Mouse (Mus musculus): ENCODE results near the gene Tmed10.

The Tmed10 gene

GRCm38 (mm10) chr12:85378271-85378670 is 3.6 kb upstream of the Tmed10 start:
- DNase-seq (ENCODE audit: low read depth, low spot score) = no peak

DNA sequence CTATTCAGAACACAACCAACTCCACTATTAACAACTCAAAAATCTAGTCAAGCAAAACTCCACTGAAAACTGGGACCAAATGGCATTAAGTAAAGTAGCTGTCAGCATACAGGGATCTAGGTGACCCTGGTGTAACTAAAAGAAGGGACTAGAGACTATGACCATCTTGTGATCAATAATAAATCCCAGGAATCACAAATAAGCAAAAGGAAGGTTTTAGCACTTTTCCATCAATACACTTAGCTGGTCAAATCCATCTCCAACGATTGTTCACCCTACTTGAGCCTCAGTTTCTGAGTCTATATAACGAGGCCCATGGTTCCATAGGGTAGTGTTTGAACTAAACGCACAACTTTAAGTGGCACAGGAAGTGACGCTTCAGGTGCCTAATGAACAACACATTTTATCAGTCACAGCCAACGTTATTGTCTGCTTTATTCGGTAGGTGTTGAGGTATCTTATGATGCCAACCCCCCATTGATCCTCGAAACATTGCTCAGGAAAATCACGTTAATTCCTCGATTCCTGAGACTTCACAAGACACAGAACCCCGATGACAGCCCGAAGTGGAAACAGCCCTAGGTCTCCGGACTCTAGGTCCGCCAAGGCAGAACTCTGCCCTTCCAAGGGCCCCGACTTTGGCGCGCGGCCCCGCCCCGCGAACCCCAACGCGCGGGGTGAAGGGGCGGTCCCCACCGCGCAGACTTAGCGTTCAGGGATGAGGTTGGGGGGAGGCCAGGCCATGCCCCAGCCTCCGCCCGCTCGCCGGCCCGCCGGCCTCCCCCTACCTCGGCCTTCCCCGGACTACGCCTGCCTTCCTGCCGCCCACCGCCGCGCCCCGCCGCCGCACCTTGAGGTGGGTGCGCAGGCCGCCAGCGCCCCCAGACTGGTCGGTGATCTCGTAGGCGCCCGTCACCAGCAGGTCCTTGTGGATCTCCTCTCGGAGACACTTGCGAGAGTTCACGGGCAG is 771 bp downstream of the Tmed10 start:
- DNase-seq (ENCODE audit: low read depth, low spot score) = peak; percentile 54

GRCm38 (mm10) chr12:85372068-85372665 is 2.5 kb downstream of the Tmed10 start:
- no peak for DNase-seq (ENCODE audit: low read depth, low spot score)

GRCm38 (mm10) chr12:85368441-85369063 is 6.1 kb downstream of the Tmed10 start:
- DNase-seq (ENCODE audit: low read depth, low spot score) = no peak

DNA sequence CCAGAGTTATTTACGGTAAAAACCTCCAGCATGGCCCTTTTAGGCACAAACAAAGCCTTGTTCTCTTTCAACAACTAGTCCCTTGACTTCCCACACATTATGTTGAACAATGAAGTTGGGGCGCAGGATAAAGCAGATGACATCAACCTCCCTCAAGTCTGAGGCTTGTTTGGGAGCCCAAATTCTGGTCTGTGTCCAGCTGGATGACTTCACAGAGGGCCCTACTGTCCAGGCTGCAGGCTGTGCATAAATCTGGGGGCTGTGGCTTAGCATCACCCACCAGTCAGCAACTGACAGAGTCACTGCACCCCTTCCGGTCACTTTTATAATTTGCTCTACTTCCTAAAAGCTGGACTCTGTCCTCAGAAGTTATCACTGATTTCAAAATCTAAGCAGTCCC is 8.4 kb downstream of the Tmed10 start:
- DNase-seq (ENCODE audit: low read depth, low spot score) = no peak

GRCm38 (mm10) chr12:85362510-85362909 is 12.1 kb downstream of the Tmed10 start:
- no peak for DNase-seq (ENCODE audit: low read depth, low spot score)

DNA sequence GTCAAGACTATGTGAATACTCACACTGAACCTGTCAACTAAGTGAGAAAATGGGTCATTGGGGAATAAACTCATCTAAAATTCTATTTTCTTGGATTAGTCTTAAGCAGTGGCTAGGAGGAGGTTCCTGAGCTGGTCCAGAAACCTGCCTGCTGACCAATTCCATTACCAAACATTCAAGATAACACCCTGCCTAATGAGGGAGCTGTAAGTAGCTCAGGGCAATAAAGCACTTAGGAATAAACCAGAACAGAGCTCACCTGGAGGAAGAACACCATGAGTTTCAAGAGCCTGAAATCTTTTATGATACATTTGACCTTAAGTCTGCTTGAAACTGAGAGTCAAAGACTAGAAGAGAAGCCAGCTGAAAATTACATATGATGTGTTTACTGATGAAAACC is 13.1 kb downstream of the Tmed10 start:
- no peak for DNase-seq (ENCODE audit: low read depth, low spot score)

- no peak for DNase-seq (ENCODE audit: low read depth, low spot score)
Measured at GRCm38 (mm10) chr12:85361165-85361564, 13.5 kb downstream of the Tmed10 start.

- DNase-seq (ENCODE audit: low read depth, low spot score) = no peak
Measured at GRCm38 (mm10) chr12:85354061-85354460, 20.6 kb downstream of the Tmed10 start.

DNA sequence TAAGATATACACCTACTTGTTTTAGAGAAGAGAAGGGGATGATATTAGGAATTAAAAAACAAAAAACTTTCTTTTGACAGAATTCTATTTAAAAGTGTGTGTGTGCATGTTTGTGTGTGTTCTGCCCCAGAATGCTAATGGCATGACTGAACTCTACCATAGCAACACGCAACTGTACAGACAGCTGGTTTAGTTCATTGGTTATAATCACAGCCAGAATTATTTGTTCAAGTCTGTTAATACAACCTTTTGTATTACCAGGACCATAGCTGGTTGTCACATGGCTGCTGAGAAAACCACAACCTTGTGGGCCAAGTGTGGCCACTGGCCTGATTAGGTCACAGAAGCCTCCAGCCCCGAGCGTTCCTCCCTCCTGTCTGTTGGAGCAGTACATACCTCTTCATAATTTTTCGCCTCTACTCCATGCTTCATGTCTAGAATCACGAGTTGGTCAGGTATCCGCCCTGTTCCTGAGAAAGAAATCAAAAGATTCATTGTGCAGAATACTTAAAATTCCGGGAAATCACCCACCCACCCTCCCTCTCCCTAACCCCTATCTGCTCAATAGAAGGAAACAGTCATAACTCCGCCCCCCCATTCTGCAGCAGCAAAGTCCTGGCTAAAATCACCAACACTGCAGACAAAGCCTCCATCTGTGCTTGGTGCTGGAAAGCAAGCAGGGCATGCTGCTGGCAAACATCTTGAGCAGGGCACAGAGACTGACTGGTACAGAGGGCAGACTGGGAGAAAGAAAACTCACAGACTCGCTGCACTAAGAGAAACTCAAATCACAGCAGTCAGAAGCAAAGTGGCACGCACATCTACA is 24.0 kb downstream of the Tmed10 start:
- no peak for DNase-seq (ENCODE audit: low read depth, low spot score)

DNA sequence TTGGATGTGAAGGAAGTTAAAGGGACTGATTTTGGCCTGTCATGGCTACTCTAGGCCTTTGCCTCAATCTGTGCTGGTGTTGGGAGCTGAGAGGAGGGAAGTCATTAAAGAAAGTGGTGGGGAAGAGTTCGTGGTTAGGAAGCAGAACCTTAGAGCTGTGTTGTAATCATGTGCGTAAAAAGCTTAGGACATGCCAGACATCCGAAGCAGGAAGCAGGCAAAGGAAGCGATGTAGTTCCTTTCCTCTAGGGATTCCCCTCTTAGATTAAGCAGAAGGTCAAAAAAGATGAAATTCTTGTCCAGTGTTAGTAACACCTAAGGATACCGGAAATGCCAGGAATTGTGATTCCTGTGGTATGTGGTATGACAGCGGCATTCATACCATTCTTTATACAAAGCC is 26.3 kb downstream of the Tmed10 start:
- DNase-seq (ENCODE audit: low read depth, low spot score) = no peak

- DNase-seq (ENCODE audit: low read depth, low spot score) = no peak
Measured at GRCm38 (mm10) chr12:85347196-85347595, 27.5 kb downstream of the Tmed10 start.

DNA sequence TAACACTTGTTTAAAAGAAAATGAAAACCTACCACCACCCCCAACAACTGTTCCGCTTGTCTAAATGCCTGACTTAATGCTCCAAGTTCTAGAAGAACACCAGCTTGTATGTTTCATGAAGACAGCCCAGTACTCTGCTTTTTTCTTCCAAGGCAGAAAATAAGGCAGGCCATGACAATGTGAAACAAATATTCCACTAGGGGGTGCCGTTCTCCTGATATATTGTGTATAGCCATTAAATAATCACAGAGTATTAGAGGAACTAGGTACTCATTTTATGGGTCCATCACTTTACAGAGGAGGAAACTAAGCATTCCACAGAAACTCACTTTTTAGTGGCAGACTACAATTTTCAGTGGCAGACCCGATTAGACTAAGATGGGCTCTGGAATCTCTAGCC is 28.3 kb downstream of the Tmed10 start:
- peak; percentile 63 for DNase-seq (ENCODE audit: low read depth, low spot score)

DNA sequence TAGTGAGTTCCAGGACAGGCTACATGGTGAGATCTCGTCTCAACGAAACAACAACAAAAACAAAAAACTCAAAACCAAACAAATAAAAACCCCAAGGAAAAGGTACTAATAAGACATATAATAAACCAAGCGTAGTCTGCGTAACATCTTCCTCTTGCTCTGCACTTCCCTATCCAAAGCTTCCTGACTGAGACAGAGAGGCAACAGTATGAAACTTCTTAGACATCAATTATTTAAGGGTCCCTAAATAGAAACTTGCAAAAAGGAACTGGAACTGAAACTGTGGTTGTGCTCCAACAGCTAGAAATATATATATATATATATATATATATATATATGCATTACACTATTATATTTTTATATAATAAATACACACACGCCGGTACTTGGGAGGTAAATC is 29.1 kb downstream of the Tmed10 start:
- no peak for DNase-seq (ENCODE audit: low read depth, low spot score)

DNA sequence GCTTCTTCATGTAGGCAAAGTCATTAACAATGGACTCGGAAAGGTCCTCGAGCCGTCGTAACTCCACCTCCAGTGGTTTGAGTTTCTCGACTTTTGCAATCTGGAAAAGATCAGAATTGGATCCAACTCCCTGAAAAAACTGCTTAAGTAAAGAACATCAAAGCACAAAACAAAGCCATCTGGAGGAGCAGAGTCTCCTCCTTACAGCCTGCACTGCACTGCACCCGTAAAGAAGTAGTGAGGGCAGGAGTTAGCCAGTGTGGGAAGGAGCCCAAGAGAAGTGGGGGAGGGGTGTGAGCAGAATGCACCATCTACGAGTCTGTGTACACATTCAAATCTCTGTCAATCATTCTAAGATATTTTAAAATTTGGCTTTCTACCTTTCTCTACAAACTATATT is 30.4 kb downstream of the Tmed10 start:
- no peak for DNase-seq (ENCODE audit: low read depth, low spot score)

DNA sequence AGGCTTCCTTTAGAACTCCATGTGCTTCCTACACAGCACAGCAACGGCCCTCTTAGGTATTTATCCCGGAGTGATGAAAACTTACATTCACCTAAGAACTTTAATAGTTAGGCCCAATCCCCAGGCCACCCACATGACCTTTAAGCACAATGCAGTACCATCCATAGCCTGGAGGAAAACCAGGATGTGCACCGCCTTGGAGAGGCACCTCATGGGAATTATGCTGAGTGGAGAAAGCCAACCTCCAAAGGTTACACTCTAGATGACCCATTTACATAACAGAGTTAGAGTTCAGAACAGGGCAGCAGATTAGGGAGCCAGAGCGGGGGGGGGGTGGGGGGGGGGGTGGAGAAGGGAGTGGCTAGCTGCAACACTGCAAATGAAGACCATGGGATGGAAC is 32.3 kb downstream of the Tmed10 start:
- no peak for DNase-seq (ENCODE audit: low read depth, low spot score)

DNA sequence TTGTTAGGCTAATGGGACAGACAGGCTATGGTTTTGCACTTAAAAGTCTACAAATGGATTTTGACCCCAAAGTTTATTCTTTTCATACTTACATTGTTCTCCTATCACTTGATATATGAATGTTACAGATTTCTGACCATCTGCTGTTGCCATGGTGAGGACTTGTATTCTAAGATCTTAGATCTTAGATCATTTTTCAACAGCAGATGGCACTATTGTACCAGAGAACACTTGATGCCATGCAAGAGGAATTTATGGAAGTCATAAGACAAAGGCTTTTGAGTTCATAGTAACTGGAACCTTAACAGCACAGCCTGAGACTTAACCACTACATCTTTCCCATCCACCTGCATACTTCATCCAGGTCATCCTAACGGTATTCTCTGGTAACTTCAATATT is 33.5 kb downstream of the Tmed10 start:
- peak; percentile 83 for DNase-seq (ENCODE audit: low read depth, low spot score)

DNA sequence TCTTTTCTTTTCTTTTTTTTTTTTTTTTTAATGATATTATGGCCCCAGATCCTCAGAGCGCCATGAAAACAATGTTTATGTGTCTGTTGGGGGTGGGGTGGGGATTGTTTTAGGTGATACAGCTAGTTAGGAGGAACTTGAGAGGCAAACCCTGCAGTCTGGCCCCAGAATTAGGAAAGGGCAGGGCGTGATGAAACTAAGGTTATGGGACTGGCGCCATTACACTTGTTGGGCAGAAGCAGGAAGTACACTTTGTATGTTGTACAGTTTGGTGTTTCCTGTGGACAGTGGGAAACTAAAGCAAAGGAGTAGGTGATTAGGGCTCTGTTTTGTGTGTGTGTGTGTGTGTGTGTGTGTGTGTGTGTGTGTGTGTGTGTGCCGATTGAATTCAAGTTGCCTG is 34.7 kb downstream of the Tmed10 start:
- no peak for DNase-seq (ENCODE audit: low read depth, low spot score)

DNA sequence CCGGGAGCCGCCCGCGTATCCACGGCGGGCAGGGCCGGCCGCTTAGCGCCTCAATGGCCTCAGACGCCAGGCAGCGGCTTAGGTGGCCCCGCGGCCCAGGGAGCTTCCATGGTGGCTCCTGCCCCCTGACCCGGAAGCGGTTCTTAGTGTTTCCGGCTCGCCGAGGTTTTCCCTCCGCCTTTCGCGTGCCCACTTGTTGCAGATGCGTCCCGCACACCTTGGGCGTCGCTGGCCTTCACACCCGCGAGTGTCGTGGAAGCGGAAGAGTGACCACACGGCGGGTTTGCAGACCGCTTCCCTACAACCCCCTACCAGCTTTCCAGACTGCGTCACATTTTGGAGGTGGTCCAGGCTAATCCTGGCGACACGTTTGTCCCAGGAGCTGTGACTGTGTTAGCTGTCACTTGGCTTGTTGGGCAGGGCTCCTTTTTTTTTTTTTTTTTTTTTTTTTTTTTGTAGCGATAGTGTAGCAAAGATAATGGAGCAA is 35.4 kb downstream of the Tmed10 start, which contains the start of gene Nek9:
Gene Nek9, minus strand, starts transcription at position 120 of the 487 bp plus-strand sequence.
- DNase-seq (ENCODE audit: low read depth, low spot score) = peak; percentile 94

GRCm38 (mm10) chr12:85338815-85339214 is 35.8 kb downstream of the Tmed10 start:
- peak; percentile 49 for DNase-seq (ENCODE audit: low read depth, low spot score)

DNA sequence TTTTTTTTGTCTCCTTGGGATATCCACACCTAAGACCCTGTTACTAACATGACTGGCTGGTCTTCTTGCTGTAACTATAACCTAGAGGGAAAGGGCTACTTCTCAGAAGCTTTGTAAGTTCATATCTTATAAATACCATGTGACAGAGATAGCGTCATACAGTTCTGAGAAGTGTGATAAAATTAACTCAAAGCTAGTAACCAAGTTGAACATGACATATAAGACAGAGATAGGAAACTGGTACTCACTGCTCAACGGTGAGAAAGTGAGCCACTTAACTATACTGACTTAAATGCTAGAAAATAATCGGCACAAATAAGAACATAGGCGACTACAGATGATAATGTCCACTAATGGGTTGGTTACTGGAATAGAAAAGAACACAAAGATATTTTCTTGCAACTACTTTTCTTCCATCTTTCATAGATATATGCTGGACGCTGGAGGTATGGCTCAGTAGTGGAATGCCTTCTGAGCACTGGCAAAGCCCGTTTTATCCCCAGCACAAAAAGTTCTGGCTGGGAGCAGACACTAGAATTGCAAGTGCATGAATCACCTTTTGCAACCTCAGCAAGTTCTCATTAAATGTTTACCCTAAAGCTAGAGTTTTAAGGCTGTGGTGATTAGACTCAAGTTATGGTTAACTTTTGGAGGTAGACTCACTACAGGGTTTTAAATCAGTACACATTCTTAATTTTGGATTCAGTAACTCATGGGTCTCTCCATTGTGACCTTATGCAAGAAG is 36.9 kb downstream of the Tmed10 start:
- no peak for DNase-seq (ENCODE audit: low read depth, low spot score)
